Mouse (Mus musculus) spleen, postnatal 14 days (tissue): ENCODE measurements around the gene B830017H08Rik.

Experiments
- DNase-seq, 2 experiments: peaks; one replicate each; pipeline ENCODE4 v3.0.0; 2021 to 2022; ENCODE audit warnings: low spot score in 2 of 2

Gene B830017H08Rik

DNA sequence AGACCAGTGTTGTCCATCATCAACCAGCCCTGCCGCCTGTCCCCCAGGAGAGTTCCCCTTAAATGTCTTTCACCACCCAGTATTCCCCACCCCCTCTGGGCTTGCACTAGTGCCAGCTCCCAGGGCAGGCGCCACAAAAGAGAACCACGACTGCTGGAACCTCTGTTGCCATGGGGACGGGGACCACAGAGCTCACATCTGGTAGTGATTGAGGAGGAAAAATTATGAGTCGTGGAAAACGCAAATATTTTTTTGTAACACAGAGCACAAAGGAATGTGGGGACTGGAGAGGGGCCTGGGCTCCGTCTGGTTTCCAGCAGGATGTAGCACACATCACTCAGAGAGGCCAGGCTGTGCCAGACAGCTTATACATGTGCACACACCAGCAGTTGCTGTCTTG, 23.2 kb upstream of the B830017H08Rik start:
- DNase-seq = no peak

DNA sequence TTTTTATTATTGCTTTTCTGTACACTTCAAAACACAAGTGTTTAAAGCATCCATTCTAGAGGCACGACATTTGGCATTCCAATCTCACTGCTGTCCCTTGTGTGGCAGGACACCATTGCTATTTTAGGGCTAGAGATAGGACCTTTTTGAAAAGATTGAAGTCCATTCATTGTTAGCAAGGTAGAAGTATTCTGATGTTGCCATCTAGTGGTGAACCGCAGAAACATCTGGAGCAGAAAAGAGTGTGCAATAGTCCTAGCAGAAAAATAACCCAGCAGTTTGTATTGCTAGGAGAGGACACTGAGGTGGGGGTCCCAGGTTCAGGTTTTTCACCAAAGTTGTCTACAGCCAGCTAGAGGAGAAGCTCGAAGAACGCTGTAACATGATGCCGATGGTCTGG, 20.8 kb upstream of the B830017H08Rik start:
- DNase-seq = no peak

DNA sequence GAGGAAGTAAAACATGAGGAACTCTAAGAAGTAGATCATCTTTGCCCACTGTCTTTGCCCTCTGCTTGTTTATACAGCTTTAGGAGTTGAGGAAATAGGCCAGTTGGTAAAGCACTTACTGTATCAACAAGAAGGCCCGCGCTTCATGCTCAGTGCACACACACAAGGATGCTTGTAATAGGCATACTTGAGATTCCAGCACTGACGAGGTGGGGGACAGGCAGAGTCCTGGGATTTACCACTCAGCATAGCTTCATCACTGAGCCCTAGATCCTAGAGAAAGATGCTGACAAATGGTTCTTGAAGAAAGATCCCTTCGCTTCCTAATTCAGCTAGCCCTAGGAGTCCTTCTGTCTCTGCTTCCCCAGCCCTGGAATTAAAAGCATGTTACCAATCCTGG, 19.7 kb upstream of the B830017H08Rik start:
- no peak for DNase-seq

DNA sequence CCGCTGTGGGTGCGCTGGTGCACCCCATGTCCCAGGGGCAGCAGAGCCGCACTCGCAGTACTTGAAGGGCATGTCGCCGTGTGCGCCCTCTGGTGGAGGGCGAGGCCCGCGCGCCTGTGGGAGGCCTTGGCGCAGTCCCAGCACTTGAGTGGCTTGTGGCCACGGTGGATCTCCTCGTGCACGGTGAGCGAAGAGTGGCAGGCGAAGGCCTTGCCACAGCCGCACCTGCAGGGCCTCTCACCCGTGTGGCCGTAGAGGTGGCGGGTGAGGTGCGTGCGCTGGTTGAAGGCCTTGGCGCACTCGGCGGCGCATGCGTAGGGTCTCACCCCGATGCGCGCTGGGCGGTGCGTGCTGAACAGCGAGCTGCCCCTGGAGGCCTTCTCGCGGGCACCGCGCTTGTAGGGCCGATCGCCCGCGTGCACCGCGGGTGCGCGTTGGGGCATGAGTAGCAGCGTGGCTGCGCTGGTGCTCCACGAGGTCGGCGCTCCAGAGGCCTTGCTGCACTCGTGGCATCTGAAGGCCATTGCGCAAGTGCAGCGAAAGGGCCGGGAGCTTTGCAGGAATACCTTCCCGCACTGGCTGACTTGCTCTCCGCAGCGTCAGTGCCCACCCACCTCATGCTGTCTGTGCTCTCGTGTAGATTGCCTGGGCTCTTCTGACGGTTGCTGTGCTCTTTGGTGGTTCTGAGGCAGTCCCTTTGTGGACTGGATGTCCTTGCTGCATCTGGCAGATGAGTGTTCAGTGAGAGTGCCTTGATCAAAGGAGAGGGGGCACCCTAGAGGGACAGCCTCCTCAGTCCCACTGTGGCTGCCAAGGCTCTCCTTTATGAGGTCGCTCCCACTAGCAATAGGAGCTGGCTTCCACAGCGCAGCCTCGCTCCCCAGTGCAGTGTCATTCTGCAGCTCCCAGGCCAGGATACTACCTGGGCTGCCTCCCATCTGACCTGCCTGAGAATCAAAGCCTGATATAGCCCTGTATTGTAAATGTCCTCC, 17.2 kb upstream of the B830017H08Rik start:
- DNase-seq = peak in 1 of 2 experiments; percentile 42

DNA sequence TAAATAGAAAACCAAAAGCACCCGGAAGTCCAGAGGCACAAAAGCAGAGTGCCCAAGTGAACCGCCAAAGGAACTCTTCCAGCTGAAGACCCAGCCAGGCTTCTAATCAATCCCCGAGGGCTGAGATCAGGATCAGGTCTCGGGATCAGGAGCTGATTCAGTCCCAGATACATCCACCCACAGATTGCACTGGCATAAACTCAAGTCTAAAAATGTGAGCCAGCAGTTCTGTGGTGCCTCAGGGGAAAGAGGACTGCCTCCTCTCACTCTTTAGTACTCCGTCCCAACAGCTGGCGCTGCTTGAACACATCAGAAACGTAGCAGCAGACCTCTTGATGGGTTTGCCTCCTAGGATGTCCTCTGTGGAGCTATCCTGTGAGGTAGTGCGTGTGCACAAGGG, 16.4 kb upstream of the B830017H08Rik start:
- no peak for DNase-seq

DNA sequence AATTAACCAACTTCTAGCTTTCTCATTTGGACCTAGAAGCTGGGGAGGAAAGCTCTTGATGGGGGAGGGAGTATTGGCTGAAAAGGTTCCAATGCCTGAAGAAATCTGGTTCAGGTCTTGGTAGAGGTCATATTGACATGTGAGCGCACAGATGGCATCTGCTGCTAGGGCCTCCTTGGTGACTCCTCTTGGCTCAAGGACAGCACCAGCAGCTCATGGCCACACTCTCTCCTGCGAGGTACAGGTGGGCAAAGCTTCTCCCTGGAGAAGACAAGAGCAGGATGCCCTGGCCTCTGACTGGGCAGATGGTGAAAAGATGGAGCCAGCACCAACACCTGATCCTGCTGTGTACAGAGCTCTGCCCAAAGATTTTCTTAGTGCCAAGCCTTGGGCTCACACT, 6.4 kb upstream of the B830017H08Rik start:
- no peak for DNase-seq

DNA sequence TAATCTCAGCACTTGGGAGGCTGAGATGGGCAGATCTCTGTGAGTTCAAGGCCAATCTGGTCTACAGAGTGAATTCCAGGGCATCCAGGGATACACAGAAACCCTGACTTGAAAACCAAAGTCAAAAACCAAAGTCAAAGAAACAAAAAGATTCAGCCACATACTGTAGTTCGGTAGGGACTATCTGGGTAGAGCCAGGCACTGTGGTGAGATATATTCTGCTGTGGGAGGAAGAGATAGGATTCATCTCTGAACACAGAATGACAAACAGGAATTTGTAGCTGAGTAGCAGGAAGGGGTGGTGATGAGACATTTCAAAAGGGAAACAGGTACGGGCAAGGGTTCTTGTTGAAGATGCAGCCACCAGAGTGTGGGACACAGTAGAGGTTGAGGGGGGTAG, 4.7 kb upstream of the B830017H08Rik start:
- DNase-seq = no peak

DNA sequence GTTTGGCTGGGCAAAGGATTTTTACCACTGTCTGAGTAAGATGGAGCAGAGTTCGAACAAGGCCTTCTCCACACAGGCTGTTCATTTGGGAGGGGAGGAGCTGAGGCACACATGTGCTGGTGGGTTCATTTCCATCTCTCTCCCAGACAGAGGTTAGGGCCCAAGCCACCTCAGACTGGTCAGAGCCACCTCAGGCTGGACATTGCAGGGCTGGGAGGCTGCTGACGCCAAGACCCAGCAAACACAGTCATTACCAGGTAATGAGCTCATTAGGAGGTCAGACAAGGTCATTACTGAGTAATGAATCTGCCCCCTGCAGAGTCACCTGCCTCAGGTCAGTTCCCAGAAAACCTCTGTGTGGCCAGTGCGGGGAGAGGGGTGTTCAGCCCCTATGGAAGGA, 4.1 kb upstream of the B830017H08Rik start:
- no peak for DNase-seq

DNA sequence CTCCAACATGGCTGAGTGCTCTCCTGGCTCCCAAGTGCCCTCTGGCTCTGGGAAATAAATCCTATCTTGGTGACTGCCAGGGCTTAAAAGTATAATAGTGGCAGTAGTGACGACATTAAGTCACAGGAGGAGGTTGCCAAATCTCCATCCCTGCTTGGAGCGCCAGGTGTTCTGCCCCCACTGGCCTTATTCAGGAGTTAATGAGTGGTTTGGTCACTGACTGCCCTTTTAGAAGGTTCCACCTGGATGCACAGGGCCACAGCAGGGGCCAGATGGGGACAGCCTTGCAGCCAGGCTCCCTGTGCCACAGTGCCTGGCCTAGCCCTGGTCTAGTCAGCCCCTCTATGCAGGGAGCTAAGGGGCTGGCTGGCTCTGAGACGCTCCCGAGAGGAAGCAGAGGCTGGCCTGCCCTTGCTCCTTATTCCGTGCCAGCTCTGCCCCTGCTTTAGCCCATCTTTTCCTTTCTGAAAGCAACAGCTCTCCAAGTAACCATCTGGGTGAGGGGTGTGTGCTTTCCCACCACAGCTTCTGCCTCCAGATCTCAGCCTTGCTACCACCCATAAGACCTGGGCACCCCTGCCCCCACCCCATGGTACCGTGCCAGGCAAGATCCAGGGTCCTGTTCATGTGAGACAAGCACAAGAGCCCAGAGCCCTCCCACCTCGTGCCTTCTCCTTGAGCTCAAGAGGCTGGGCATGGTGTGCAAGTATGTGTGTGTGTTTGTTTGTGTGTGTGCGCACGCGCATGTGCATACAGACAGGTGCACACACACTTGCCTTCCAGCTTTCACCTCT, 2.3 kb upstream of the B830017H08Rik start:
- no peak for DNase-seq

DNA sequence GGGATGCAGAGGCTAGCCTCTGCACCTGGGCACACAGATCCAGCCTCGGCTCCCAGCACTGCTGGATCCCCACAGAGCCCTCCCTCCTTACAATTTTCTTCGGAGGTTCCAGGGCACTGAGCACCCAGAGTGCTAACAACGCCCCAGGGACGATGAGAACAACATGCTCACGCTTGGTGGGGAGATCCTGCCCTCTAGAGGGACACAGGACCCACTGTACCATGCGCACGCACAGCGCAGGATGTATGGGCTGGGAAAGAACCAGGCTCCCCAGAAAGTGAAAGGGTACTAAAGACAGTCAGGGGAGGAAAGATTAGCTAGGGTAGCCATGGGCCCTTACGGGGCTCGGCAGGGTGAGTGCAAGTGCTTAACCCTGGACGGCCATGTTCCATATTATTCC, 1.1 kb upstream of the B830017H08Rik start:
- DNase-seq = no peak

DNA sequence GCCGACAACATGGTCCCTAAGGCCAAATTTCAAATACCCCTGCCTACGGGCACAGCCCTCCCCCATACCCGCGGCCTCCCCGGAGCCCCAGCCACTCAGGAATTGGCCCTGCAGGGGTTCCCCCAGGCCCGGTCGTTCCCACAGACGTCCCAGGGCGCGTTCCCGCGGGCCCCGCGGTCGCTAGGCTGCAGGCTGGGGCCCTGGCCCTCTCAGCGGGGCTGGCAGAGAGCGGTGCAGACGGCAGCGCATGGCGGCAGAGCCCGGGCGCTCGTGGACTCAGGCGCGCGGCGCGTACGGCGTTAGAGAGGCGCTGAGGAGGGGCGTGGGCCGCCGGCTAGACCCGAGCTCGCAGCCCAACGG, 380 bp downstream of the B830017H08Rik start:
- DNase-seq = no peak

DNA sequence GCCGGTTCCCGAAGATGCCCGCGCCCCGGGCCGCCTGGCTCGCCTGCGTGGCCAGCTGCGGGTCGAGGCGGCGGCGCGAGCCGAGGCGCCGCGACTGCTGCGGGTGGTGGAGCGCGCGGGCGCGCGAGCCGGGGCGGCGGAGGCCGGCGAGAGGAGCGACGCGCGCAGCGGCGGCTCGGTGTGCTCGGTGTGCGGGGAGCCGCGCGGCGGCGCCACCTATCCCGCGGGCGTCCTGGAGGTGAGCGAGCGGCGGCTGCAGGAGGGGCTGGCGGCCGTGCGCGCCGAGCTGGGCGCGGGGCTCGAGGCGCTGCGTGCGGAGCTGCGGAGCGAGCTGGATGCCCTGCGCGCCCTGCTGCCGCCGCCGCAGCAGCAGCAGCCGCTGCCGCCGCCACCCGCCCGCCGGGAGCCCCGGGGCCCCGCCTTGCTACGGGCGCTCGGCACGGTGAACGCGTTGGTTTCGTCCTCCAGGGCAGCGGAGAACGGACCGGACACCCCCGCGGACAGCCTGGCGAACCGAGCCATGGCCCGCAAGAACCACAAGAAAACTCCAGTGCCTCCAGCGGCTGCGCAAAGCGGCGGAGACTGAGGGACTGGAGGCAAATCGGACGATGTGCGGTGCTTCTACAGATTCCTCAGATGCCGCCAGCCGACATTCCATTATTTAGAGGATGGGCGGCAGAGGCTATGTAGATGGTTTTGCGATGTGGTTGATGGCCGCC, 919 bp downstream of the B830017H08Rik start:
- no peak for DNase-seq

DNA sequence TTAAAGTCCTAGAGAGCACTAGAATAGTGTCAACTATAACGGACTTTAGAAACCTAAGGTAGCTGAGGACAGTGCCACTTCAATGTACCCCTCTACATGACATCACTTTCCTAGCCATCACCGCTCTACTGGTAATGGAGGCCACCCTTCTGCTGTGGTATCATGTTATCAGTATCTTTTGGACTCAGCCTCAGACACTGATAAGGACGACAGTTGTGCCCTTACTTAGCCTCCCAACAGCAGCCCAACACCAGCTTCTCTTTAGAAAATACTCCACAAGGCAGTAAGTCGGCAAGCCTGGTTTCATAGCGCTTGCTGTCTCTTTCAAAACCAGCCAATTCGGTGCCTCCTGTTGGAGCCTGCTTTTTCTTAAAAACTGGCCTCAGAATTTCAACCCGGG, 1.6 kb downstream of the B830017H08Rik start:
- no peak for DNase-seq

DNA sequence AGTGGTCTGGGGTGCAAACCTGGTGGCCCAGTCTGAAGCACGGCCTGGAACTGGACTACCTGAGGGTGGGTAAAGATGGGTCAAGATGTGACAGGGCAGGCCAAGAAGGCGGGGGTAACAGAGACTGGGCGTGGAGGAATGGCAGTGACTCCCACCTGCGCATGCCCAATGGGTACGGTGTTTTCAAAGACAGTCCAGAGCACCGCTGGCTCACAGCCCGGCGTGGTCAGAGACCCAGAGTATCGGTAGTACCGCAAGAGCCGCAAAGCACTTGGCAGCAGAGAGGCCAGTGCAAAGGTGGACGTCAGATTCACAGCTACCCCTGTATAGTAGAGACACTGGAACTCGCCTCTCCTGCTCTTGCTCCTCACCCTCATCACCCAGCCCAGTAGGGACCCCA, 2.6 kb downstream of the B830017H08Rik start:
- no peak for DNase-seq

DNA sequence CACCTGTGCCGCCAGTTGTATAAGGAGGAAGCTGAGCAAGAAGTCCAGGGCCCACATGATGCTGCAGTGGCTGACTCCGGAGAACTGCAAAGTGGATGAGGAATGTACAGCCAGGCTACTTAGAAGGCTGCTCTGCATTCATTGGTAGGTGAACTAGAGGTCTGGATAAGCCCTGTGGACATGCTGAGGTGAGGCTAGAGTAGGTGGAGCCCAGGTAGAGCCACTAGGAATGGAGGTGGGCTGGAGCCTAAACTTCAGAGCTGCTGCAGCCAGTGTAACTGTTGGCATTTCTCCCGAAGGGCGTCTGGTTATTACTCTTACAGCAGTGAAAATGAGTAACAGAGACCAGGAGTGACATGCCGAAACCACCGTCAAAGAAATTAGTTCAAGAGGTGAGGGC, 5.1 kb downstream of the B830017H08Rik start, which contains the start of gene Car15:
Car15 (minus strand) TSS at position 314 of the 400 bp plus-strand sequence.
- DNase-seq = no peak

DNA sequence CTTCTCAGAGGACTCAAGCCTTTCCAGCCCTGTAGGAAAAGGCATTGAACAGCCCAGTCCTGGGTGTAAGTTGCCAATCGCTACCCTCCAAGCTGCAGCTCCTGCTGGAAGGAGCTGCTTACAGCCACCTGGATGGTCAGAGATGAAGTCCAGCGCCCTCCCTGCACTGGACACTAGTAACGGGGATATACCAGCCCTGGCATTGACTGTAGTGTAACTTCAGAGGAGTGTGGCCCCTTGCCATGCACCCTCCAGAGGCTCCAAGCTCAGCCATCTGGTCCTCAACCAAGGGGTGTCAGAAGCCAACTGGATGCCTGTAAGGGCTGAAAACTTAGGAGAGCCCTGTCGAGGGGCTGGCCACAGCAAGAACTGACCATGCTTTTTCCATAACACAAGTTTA, 7.1 kb downstream of the B830017H08Rik start:
- no peak for DNase-seq

DNA sequence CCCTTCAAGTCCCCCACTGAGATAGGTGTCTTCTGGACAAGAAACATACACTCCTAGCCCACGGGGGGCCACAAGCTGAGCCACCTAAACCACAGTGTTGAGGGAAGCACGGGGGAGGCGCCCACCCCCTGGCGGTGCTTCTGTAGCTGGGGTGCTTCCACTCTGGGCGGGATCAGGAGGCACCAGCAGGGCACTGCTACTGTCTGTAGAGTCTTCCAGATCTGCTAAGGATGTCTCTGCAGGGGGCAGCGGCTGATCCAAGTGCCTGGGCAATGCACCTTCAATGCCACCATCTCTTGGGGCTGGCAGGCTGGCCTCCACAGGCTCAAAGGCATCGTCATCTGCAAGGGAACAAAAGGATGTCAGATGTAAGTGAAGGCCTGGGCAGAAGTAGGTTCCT, 9.5 kb downstream of the B830017H08Rik start:
- DNase-seq = no peak

DNA sequence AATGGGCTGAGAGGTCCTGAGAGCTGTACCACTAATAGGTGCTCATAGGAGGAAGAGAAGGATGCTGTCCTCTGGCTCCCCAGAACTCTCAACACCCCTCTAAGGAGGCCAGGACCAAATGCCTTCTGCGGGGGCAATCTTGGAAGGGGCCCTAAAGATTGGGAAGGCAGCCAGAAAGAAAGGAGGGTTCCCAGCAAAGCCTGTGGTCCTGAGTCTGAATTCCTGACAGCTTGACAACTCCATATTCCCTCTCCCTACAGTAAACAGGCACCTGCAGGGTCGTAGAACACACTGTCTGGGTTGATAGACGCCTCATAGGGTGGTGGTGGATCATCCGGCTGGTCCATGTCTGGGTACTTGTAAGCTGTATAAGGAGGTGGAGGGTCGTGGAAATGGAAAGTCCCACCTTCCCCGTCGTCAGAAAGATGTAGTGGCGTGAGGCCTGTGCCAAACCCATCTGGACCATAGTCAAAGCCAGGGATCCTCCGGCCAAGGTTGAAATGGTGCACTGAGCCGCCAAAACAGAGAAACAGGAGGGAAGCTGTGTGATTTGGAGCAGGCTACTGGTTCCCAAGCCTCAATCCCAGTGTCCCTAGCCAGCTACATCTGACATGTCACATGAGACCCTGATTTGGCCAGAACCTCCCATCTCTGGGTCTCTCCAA, 10.9 kb downstream of the B830017H08Rik start:
- DNase-seq = no peak

DNA sequence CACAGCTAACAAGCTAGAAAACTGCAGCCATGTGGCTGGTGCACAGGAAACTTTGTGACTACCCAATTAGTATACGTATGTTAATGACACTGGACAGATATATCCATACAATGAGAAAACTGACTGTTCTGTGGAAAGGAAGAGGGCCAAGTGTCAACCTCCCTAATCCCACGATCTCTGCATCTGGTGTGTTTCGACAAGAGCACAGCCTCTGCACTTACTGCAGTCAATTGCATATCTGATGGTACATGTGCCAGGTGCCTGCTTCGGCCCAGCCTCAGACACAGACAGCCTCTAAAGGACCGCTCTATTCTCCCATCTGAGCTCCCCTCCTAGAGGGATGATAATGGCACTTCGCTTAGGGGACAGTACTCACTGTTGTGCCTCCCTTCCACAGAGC, 15.5 kb downstream of the B830017H08Rik start:
- no peak for DNase-seq

DNA sequence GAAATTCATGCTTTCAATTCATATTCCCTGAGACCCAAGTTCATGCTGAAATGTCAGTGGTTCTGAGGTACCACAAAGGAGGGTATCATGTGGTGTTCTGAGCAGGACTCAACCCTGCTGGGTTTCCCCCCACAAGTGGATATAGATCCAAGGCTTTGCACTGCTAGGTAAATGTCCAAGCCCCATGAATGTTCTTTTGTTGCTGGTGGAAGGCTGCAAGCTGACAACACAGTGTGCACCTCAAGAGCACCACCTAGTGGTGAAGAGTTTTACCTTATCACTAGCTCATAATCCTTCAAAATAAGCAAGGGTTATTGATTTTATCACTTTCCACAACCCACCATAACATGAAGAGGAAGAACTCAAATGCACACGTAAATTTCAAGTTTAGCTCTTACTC, 16.0 kb downstream of the B830017H08Rik start:
- no peak for DNase-seq

DNA sequence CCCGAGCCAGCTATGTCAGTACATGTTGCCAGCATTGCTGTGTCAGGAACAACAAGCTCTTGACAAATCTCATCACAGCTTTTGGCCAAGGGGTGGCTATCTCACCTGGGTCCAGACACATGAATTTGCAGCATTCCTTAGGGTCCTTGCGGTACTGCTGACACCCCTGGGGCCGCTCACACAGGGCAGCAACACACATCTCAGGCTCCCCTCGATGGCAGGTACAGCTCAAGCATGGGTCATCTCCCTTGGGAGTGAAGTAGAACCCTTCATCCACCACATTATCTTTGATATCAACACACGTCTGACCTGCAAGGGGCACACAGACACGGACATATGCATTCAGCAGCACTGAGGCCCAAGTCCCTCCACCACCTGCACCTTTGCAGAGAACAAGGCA, 16.6 kb downstream of the B830017H08Rik start:
- DNase-seq = no peak

DNA sequence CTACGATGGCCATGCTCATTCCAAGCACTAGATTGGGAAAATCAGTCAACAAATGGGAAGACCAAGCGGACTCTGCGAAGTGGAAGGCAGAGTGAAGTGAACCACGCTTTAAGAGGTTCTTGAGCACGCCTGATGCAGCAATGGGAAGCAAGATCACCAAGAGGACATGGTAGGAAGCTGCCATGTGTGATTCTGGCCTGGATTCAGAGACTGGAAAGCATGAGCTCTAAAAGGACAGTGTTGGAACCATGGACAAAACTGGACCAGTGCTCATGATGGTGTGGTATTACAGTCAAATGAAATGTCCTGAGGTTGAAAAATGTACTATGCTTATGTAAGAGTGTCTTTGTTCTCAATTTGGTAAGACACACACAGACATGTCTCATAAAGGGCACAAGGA, 18.4 kb downstream of the B830017H08Rik start:
- DNase-seq = no peak
